Mouse (Mus musculus): ENCODE results near the gene 0610037L13Rik. TPM values are rescaled to one million over a fixed set of nuclear protein-coding genes. Genes with fewer than 3 reads are reported as not detected.
A peak's percentile ranks its signal among the peaks of the same experiment; 100 is the strongest.

The 0610037L13Rik gene
- total and polyA plus RNA-seq, 3 experiments, result 35.5 to 65.0 TPM; not detected in 1

DNA sequence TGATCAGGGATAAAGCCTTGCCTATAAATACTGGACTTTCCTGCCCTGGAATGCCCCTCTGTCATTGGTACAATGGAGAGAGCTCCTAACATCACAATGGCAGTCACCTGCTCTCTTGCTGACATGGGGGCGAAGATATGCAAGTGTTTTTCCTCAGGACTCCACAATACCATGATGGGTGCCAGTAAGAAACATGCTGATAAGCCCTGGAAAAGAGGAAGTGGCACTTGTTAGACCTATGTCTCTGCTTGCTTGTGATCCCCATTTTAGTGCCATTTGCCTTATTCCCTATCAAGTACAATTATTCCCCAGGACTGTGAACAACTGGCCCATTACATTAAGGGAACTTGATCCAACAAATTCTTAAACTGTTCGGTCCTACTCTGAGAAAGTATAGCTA is 39.1 kb downstream of the 0610037L13Rik start:
- H3K9me3 ChIP-seq (replicated peaks; ENCODE audit: insufficient read depth, low read length), result no peaks in the 10 kb centered on the region
- peak; percentile 62 for DNase-seq (ENCODE audit: low read depth, low spot score)
- H3K4me1 ChIP-seq (ENCODE audit: control insufficient read depth in 1 of 2, insufficient read depth in 2 of 2, low read length in 2 of 2), result peaks cover 4 to 14% of the 10 kb centered on the region in 2 experiments
- no peak overlapping the region for H3K9ac ChIP-seq (ENCODE audit: control insufficient read depth, low read depth, low read length, poor library complexity, severe bottlenecking)
- H3K79me2 ChIP-seq (ENCODE audit: control insufficient read depth, insufficient read depth, low read length, poor library complexity), result no peaks in the 10 kb centered on the region
- no peak overlapping the region for H3K4me3 ChIP-seq (ENCODE audit: control insufficient read depth in 1 of 2, insufficient read depth in 1 of 2, low read depth in 2 of 2, low read length in 2 of 2)
- peak; percentile 65 for TF ChIP-seq GATA1 (IDR thresholded peaks at IDR 0.05; ENCODE audit: low read depth, low read length)
- TF ChIP-seq MYB (IDR thresholded peaks at IDR 0.05; ENCODE audit: low read depth, low read length), result no peak
- no peak for TF ChIP-seq MYC (IDR thresholded peaks at IDR 0.05; ENCODE audit: low read depth, low read length)
- TF ChIP-seq SIN3A (IDR thresholded peaks at IDR 0.05; ENCODE audit: low read length), result peak; percentile 34; the same call in 1 of the 2 replicates
- no peak for TF ChIP-seq TBP (IDR thresholded peaks at IDR 0.05; ENCODE audit: low read depth, low read length)
- no peak for TF ChIP-seq CTCF (IDR thresholded peaks at IDR 0.05 in 2 of 3, conservative IDR thresholded peaks at IDR 0.05 in 1 of 3; ENCODE audit: control insufficient read depth in 1 of 3, insufficient read depth in 1 of 3, low read depth in 2 of 3, low read length in 3 of 3, poor library complexity in 1 of 3, severe bottlenecking in 1 of 3)
- TF ChIP-seq POLR2AphosphoS2 (IDR thresholded peaks at IDR 0.05; ENCODE audit: low read length), result no peak
- no peak for TF ChIP-seq ZMIZ1 (IDR thresholded peaks at IDR 0.05; ENCODE audit: low read depth, low read length)
- TF ChIP-seq MAFK (IDR thresholded peaks at IDR 0.05; ENCODE audit: borderline replicate concordance, low read depth, low read length), result no peak
- TF ChIP-seq BHLHE40 (IDR thresholded peaks at IDR 0.05; ENCODE audit: borderline replicate concordance, low read depth, low read length), result no peak
- TF ChIP-seq EP300 (IDR thresholded peaks at IDR 0.05; ENCODE audit: low read depth in 1 of 2, low read length in 2 of 2), result peak; percentile 33 to 63; a peak in 1 of 4 replicates
- no peak overlapping the region for H3K27ac ChIP-seq (ENCODE audit: control insufficient read depth, low read depth, low read length)
- H3K27me3 ChIP-seq (ENCODE audit: control insufficient read depth in 1 of 2, insufficient read depth in 2 of 2, low read length in 2 of 2), result no peaks in the 10 kb centered on the region
- H3K36me3 ChIP-seq (ENCODE audit: control insufficient read depth in 1 of 2, insufficient read depth in 2 of 2, low read length in 2 of 2), result peaks cover 0 to 10% of the 10 kb centered on the region in 2 experiments; a peak in 2 of 4 replicates

DNA sequence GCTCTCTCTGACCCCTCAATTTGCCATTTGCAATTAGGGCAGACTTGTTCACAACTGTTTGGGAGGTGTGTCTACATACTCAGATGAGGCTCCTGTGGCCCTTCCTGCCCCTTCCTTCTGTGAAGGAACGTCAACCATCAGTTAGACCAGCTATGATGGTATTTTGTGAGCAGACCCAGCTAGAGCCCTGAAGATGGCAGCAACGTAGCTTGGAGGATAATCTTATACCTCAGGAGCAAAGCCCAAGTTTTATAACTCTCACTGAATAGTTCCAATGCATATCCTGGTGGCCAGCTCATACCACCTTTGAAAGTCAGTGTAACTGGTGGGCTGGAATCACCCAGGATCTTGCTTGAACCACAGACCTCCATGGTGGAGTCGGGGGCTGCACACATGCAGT is 41.8 kb downstream of the 0610037L13Rik start:
- Histone ChIP-seq H3K79me2 (ENCODE audit: control insufficient read depth, insufficient read depth, low read length, poor library complexity) (no peaks in the 10 kb centered on the region), H3K36me3 (ENCODE audit: control insufficient read depth in 1 of 2, insufficient read depth in 2 of 2, low read length in 2 of 2) (peaks cover 0 to 8% of the 10 kb centered on the region in 2 experiments; a peak in 2 of 4 replicates), H3K9ac (ENCODE audit: control insufficient read depth, low read depth, low read length, poor library complexity, severe bottlenecking) (no peak overlapping the region), H3K4me3 (ENCODE audit: control insufficient read depth in 1 of 2, insufficient read depth in 1 of 2, low read depth in 2 of 2, low read length in 2 of 2) (no peak overlapping the region), H3K27ac (ENCODE audit: control insufficient read depth, low read depth, low read length) (no peak overlapping the region), H3K27me3 (ENCODE audit: control insufficient read depth in 1 of 2, insufficient read depth in 2 of 2, low read length in 2 of 2) (no peaks in the 10 kb centered on the region), H3K9me3 (replicated peaks; ENCODE audit: insufficient read depth, low read length) (no peaks in the 10 kb centered on the region), H3K4me1 (ENCODE audit: control insufficient read depth in 1 of 2, insufficient read depth in 2 of 2, low read length in 2 of 2) (peaks cover 4 to 21% of the 10 kb centered on the region in 2 experiments)
- no peak for DNase-seq (ENCODE audit: low read depth, low spot score)
- TF ChIP-seq MAX (IDR thresholded peaks at IDR 0.05; ENCODE audit: low read length) (no peak), POLR2A (IDR thresholded peaks at IDR 0.05; ENCODE audit: control insufficient read depth in 1 of 2, insufficient read depth in 1 of 2, low read depth in 1 of 2, low read length in 2 of 2, poor library complexity in 1 of 2) (no peak), ZMIZ1 (IDR thresholded peaks at IDR 0.05; ENCODE audit: low read depth, low read length) (no peak), CTCF (IDR thresholded peaks at IDR 0.05 in 2 of 3, conservative IDR thresholded peaks at IDR 0.05 in 1 of 3; ENCODE audit: control insufficient read depth in 1 of 3, insufficient read depth in 1 of 3, low read depth in 2 of 3, low read length in 3 of 3, poor library complexity in 1 of 3, severe bottlenecking in 1 of 3) (peak in 1 of 3 experiments; percentile 3; a peak in 1 of 6 replicates), ZKSCAN1 (IDR thresholded peaks at IDR 0.05; ENCODE audit: low read depth, low read length) (no peak), BHLHE40 (IDR thresholded peaks at IDR 0.05; ENCODE audit: borderline replicate concordance, low read depth, low read length) (no peak), RAD21 (IDR thresholded peaks at IDR 0.05; ENCODE audit: low read depth, low read length) (peak; percentile 9; the same call in 1 of the 2 replicates), UBTF (IDR thresholded peaks at IDR 0.05; ENCODE audit: borderline replicate concordance, insufficient read depth, low read depth, low read length) (no peak), CHD2 (IDR thresholded peaks at IDR 0.05; ENCODE audit: low read length) (no peak), NRF1 (IDR thresholded peaks at IDR 0.05; ENCODE audit: insufficient read depth, low read depth, low read length, poor library complexity, severe bottlenecking) (no peak), TCF12 (IDR thresholded peaks at IDR 0.05; ENCODE audit: low read depth, low read length) (no peak), GATA1 (IDR thresholded peaks at IDR 0.05; ENCODE audit: low read depth, low read length) (no peak), USF1 (IDR thresholded peaks at IDR 0.05; ENCODE audit: low read depth, low read length) (no peak), GABPA (IDR thresholded peaks at IDR 0.05; ENCODE audit: low read depth, low read length) (no peak), ZC3H11A (IDR thresholded peaks at IDR 0.05; ENCODE audit: low read depth, low read length) (no peak), ETS1 (IDR thresholded peaks at IDR 0.05; ENCODE audit: low read depth, low read length) (no peak), ZNF384 (IDR thresholded peaks at IDR 0.05; ENCODE audit: low read depth, low read length) (no peak), CHD1 (IDR thresholded peaks at IDR 0.05; ENCODE audit: low read depth, low read length) (no peak)
